Mouse (Mus musculus): Measurements from ENCODE around the gene Rps16.

Gene Rps16

DNA sequence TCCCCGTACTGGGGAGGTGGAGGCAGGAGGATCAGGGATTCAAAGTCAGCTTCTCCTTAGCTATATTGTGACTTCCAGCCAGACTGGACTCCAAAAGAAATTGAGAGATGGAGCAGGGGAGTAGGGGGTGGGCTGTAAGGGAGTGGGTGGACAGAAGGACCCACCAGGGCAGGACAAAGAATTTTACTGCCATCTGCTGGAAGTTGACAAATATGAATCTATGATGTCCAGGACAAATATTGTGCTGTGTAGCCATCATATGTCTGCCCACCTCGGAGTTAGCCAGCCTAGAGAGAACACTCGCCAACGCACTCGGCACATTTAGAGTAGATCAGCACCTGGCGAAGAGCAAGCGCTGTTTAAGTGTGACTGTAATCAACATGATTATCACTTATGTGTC, 1.9 kb upstream of the Rps16 start:
- no peak for DNase-seq (ENCODE audit: low read depth)

- DNase-seq (ENCODE audit: low read depth) = peak; percentile 29
Observed at GRCm38 (mm10) chr7:28351676-28352191, 1.3 kb downstream of the Rps16 start.

GRCm38 (mm10) chr7:28353267-28353666, 2.8 kb downstream of the Rps16 start:
- DNase-seq (ENCODE audit: low read depth) = peak; percentile 35

GRCm38 (mm10) chr7:28354113-28354581, 3.7 kb downstream of the Rps16 start:
- no peak for DNase-seq (ENCODE audit: low read depth)

GRCm38 (mm10) chr7:28354596-28354995, 4.1 kb downstream of the Rps16 start:
- no peak for DNase-seq (ENCODE audit: low read depth)

DNA sequence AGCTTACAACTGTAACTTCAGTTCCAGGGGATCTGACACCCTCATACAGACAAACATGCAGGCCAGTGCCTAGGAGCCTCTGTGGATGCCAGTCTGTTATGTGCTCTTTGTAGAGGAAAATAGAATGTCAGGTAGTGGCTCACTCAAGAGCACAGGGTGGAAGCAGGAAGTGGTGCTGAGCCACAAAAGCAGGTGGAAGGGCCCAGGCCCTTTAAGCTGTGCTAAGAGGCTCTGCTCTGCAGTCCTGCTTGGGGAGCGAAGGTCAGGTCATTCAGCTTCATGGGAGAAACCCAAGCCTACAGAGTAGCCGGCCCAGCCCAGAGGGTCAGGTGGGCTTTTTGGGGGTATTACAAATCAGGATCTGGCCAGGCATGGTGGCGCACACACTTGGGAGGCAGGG, 4.8 kb downstream of the Rps16 start:
- peak; percentile 53 for DNase-seq (ENCODE audit: low read depth)

- DNase-seq (ENCODE audit: low read depth) = no peak
Observed at GRCm38 (mm10) chr7:28356981-28357380, 6.5 kb downstream of the Rps16 start.

DNA sequence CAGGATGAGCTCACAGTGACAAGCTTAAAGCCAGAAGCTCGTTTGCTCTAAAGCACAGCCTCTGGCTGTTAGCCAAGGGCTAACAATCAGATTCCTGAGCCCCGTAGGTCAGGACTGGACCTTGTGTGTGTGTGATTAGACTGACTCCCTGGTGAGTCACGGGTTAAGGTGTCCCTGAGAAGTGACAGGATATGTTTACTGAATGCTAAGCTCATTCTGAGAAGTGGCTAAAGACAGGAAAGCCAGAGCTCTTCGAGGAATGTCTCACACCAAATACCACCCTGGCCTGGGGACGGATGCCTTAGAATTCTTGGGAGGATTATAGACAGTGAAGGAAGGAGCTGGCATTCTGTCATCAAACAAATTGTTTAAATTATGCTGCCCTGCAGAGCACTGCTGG, 7.5 kb downstream of the Rps16 start:
- DNase-seq (ENCODE audit: low read depth) = no peak

- no peak for DNase-seq (ENCODE audit: low read depth)
Observed at GRCm38 (mm10) chr7:28358431-28358830, 8.0 kb downstream of the Rps16 start.

GRCm38 (mm10) chr7:28359854-28360253, 9.4 kb downstream of the Rps16 start:
- no peak for DNase-seq (ENCODE audit: low read depth)

DNA sequence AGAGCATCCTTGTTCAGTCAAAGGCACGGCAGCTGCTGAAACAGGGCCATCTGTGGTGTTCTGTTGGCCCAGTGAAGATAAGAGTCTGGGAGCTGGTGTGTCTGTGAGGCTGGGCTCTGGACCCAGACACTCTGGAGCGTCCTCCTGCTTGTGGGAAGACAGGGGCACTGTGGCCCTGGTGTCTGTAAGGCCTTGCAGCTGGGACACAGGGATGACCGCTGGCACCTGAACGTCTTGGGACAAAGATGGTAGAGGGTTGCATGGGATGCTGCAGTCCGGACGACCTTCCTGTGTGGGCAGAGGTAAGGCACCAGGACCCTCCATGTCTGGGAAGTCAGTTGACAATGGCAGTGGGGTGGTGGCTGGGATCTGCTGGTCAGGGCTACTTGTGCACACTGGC, 9.8 kb downstream of the Rps16 start:
- DNase-seq (ENCODE audit: low read depth) = no peak

GRCm38 (mm10) chr7:28361647-28362341, 11.3 kb downstream of the Rps16 start:
- no peak for DNase-seq (ENCODE audit: low read depth)

DNA sequence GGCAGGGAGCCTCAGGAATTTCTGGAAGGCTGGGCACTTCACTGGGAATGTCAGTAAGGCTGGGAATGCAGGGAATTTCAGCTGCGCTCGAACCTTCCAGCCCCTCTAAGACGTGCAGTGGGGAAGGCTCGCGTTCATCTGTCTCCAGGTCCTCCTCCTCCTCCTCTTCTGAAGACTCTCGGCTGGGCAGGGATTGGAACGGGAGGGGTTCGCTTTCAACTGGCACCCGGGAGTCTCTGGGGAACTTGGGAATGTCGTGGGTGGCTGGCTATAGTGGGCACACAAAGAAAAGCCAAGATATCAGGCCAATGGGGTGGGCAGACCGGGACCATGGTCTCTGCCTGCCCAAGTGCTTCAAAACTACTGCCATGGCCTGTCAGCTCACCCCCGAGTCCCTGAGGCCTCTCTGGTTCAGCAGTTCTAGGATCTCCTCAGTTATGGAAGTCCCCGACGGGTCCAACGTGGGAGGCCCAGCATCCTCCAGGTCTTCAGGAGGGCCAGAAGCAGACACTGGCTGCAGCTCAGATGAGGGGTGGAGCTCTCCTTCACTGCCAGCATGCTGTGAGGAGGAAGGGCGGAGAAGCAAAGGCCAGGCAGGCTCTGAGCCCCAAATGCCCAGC, 12.1 kb downstream of the Rps16 start:
- DNase-seq (ENCODE audit: low read depth) = no peak

DNA sequence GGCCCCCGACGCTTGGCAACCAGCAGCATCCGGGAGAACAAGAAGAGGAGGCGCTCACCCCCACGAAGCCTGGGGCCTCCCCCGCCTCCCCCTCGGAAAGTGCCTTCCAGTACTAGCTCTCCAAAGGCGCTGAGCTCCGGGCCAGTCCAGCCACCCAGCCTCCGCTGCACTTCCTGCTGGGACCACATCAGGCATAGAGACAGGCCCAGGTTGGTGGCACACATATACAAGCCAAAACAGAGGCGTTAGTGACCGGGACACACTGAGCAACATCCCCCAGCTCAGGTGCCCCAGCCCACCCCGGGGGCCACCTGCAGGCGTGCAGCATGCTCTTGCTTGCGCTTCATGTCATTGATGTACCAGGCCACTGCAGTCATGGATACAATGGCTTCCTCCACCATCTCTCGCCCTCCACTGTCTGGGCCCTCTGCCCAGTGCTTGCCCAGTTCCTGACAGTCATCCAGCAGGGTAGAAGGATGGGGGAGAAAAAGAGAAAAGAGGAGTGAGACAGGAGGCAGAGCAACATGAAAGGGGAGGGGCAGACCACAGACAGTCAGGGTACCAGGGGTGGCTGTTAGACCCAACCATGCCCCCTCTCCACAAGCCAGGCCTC, 17.3 kb downstream of the Rps16 start:
- DNase-seq (ENCODE audit: low read depth) = no peak

DNA sequence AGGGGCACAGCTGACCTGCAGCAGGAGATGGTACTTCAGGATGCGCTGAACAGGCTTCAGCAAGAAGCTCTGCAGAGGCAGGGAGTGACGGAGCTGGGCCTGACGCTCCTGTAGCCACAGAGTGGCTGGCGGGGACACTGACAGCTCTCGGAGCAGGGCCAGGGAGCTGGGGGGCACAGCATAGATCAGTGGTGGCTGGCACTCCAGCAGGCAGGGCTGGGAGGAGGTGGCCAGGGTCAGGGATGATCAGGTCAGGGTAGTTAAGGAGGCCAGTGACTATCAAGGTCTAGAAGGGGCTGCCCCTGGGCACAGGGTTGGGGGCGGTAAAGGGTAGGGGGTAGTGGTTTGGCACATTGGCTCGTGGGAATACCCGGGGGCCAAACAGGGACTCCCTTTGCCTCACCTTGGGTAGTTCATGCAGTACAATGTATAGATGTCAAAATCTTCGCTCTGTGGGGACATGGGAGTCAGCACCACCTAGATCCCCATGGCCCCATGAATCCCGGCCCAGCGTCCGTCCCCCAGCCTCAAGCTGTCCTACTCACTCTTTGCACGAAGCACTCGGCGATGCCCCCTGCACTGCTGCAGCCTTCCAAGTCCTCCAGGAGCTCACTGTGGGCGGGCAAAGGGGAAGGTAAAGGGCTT, 17.9 kb downstream of the Rps16 start:
- DNase-seq (ENCODE audit: low read depth) = no peak

GRCm38 (mm10) chr7:28370051-28370450, 19.6 kb downstream of the Rps16 start:
- no peak for DNase-seq (ENCODE audit: low read depth)

- DNase-seq (ENCODE audit: low read depth) = no peak
Observed at GRCm38 (mm10) chr7:28370977-28371513, 20.6 kb downstream of the Rps16 start.

- peak; percentile 67 for DNase-seq (ENCODE audit: low read depth)
Observed at GRCm38 (mm10) chr7:28371514-28371989, 21.1 kb downstream of the Rps16 start.

GRCm38 (mm10) chr7:28372251-28373108, 22.0 kb downstream of the Rps16 start, which contains the start of gene Plekhg2:
Gene Plekhg2 (minus strand): TSS chr7:28372599.
- peak; percentile 99 for DNase-seq (ENCODE audit: low read depth)

DNA sequence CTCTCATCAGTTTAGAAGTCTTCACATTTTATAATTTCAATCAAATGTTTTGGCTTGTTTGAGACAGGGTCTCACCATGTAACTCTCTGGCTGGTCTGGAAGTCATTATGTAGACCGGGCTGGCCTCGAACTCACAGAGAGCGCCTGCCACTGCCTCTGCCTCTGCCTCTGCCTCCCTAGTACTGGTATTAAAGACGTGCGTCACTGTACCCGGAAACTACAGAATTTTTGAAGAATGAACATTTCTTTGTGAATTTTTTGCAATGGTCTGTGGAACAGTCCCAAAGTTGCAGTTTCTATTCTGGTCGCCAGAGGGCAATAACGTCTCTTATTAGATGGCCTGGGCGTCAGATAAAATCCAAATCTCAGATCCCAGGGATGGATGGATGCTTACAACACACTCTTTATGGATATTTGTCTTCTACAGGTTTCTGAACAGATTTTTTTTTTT, 22.7 kb downstream of the Rps16 start:
- DNase-seq (ENCODE audit: low read depth) = peak; percentile 98

GRCm38 (mm10) chr7:28373891-28374495, 23.5 kb downstream of the Rps16 start:
- peak; percentile 75 for DNase-seq (ENCODE audit: low read depth)

Data from induced T-regulatory cell, adult 2 months (primary cell).